In genomic region chr16:76725271-76725670, GRCm38 (mm10) we compare ENCODE assay signal across 26 mouse cellular contexts.
DNase-seq lines count a peak whose midpoint lies in the region; ATAC-seq and TF ChIP-seq lines count a peak whose summit lies in the region.
"Had no signal": no experiment of that assay in that cellular context is flagged by ENCODE, and none has a peak within 500 bp of the region (broad histone marks: within the 10 kb centered on the region; RNA-seq: fewer than 3 reads in every experiment).

No protein-coding gene starts in this region.

- 17% methylated on average over 8 of the region's 8 CpGs for WGBS in kidney, embryonic 14.5 days
- 30% methylated on average over 8 of the region's 8 CpGs for WGBS in stomach, embryonic 14.5 days
- WGBS in stomach, postnatal 0 days, result 33% methylated on average over 8 of the region's 8 CpGs
- 24% methylated on average over 8 of the region's 8 CpGs for WGBS in neural tube, embryonic 15.5 days

- no peak for DNase-seq in kidney, adult 18-20 months
- DNase-seq in stomach, postnatal 0 days (ENCODE audit: low spot score), result no peak
- peak; percentile 16 for DNase-seq in neural tube, embryonic 10.5 days (ENCODE audit: extremely low spot score, low spot score)
- DNase-seq in right cerebral cortex, postnatal 25 days, result no peak
- no peak for DNase-seq in heart, postnatal 36 days
- DNase-seq: adrenal gland, postnatal 25 days; B cell, adult 2 months; cerebellum, adult 18-20 months; gastrocnemius, postnatal 14 days; heart, postnatal 4 days had no signal

- no peak overlapping the region for H3K4me2 ChIP-seq in kidney, embryonic 14.5 days (replicated peaks; ENCODE audit: low read depth, low read length)
- no peak overlapping the region for H3K4me2 ChIP-seq in stomach, embryonic 14.5 days (replicated peaks; ENCODE audit: low read depth, low read length)
- H3K4me2 ChIP-seq in stomach, postnatal 0 days (replicated peaks; ENCODE audit: low read depth), result no peak overlapping the region
- H3K4me2 ChIP-seq in neural tube, embryonic 15.5 days, result no peak overlapping the region
- H3K4me2 ChIP-seq: embryonic facial prominence, embryonic 15.5 days; heart, embryonic 15.5 days; intestine, embryonic 15.5 days; limb, embryonic 13.5 days; liver, embryonic 11.5 days; lung, embryonic 15.5 days; midbrain, embryonic 11.5 days had no signal

- H3K27me3 ChIP-seq in kidney, embryonic 14.5 days (ENCODE audit: control insufficient read depth, insufficient read depth, low read length), result no peaks in the 10 kb centered on the region
- H3K27me3 ChIP-seq in stomach, embryonic 14.5 days (ENCODE audit: control insufficient read depth, insufficient read depth, low read length), result no peaks in the 10 kb centered on the region
- no peaks in the 10 kb centered on the region for H3K27me3 ChIP-seq in stomach, postnatal 0 days (ENCODE audit: control insufficient read depth, insufficient read depth, low read length)
- no peaks in the 10 kb centered on the region for H3K27me3 ChIP-seq in neural tube, embryonic 15.5 days (replicated peaks)
- H3K27me3 ChIP-seq: embryonic facial prominence, embryonic 15.5 days; heart, embryonic 15.5 days; intestine, embryonic 15.5 days; limb, embryonic 13.5 days; lung, embryonic 15.5 days had no signal

- TF ChIP-seq CTCF in stomach, postnatal 0 days (IDR thresholded peaks at IDR 0.05; ENCODE audit: low read depth), result no peak

- 0 out of 2 replicates have a peak, but pooled peaks cover 7% of the 10 kb centered on the region for H3K4me1 ChIP-seq in kidney, embryonic 14.5 days (ENCODE audit: control insufficient read depth, insufficient read depth, low read length)
- H3K4me1 ChIP-seq in stomach, embryonic 14.5 days (ENCODE audit: control insufficient read depth, insufficient read depth, low read length), result no peaks in the 10 kb centered on the region
- H3K4me1 ChIP-seq in stomach, postnatal 0 days (replicated peaks; ENCODE audit: control insufficient read depth, insufficient read depth), result no peaks in the 10 kb centered on the region
- H3K4me1 ChIP-seq in neural tube, embryonic 15.5 days, result 0 out of 2 replicates have a peak, but pooled peaks cover 5% of the 10 kb centered on the region
- H3K4me1 ChIP-seq: embryonic facial prominence, embryonic 15.5 days; heart, embryonic 10.5 days; heart, embryonic 15.5 days; intestine, embryonic 15.5 days; limb, embryonic 13.5 days; lung, embryonic 15.5 days had no signal

- H3K27ac ChIP-seq in kidney, embryonic 14.5 days (ENCODE audit: low read depth, low read length), result no peak overlapping the region
- H3K27ac ChIP-seq in stomach, embryonic 14.5 days (ENCODE audit: low read length), result no peak overlapping the region
- no peak overlapping the region for H3K27ac ChIP-seq in stomach, postnatal 0 days (replicated peaks)
- H3K27ac ChIP-seq in neural tube, embryonic 15.5 days (replicated peaks), result no peak overlapping the region
- H3K27ac ChIP-seq: embryonic facial prominence, embryonic 15.5 days; heart, embryonic 10.5 days; heart, embryonic 15.5 days; hindbrain, postnatal 0 days; intestine, embryonic 15.5 days; layer of hippocampus, adult 2 months; left cerebral cortex, adult 2 months; limb, embryonic 13.5 days; lung, embryonic 15.5 days had no signal

- no peak overlapping the region for H3K9ac ChIP-seq in kidney, embryonic 14.5 days (ENCODE audit: low read depth, low read length)
- no peak overlapping the region for H3K9ac ChIP-seq in stomach, embryonic 14.5 days (replicated peaks; ENCODE audit: low read depth, low read length)
- no peak overlapping the region for H3K9ac ChIP-seq in stomach, postnatal 0 days (ENCODE audit: low read length)
- H3K9ac ChIP-seq in neural tube, embryonic 15.5 days (replicated peaks), result no peak overlapping the region
- H3K9ac ChIP-seq: embryonic facial prominence, embryonic 15.5 days; heart, embryonic 15.5 days; intestine, embryonic 15.5 days; limb, embryonic 13.5 days; lung, embryonic 15.5 days had no signal

- no peaks in the 10 kb centered on the region for H3K9me3 ChIP-seq in kidney, embryonic 14.5 days (ENCODE audit: control insufficient read depth, low read length)
- no peaks in the 10 kb centered on the region for H3K9me3 ChIP-seq in stomach, embryonic 14.5 days (ENCODE audit: control insufficient read depth, low read depth, low read length)
- no peaks in the 10 kb centered on the region for H3K9me3 ChIP-seq in stomach, postnatal 0 days (ENCODE audit: control insufficient read depth, low read length)
- H3K9me3 ChIP-seq in neural tube, embryonic 15.5 days (replicated peaks), result no peaks in the 10 kb centered on the region
- H3K9me3 ChIP-seq: embryonic facial prominence, embryonic 15.5 days; heart, embryonic 10.5 days; heart, embryonic 15.5 days; intestine, embryonic 15.5 days; limb, embryonic 13.5 days; lung, embryonic 15.5 days had no signal

- intact Hi-C loops in heart, postnatal 36 days (cut with DNase I), result no loop called here

- H3K36me3 ChIP-seq in kidney, embryonic 14.5 days (ENCODE audit: control insufficient read depth, insufficient read depth, low read length), result no peaks in the 10 kb centered on the region
- H3K36me3 ChIP-seq in stomach, embryonic 14.5 days (ENCODE audit: control insufficient read depth, insufficient read depth, low read length), result no peaks in the 10 kb centered on the region
- H3K36me3 ChIP-seq in stomach, postnatal 0 days (ENCODE audit: control insufficient read depth, insufficient read depth, low read length), result no peaks in the 10 kb centered on the region
- H3K36me3 ChIP-seq in neural tube, embryonic 15.5 days, result no peaks in the 10 kb centered on the region
- H3K36me3 ChIP-seq: embryonic facial prominence, embryonic 15.5 days; heart, embryonic 10.5 days; heart, embryonic 15.5 days; intestine, embryonic 15.5 days; limb, embryonic 13.5 days; lung, embryonic 15.5 days had no signal

- no peak overlapping the region for H3K4me3 ChIP-seq in kidney, embryonic 14.5 days (ENCODE audit: low read length)
- H3K4me3 ChIP-seq in stomach, embryonic 14.5 days (ENCODE audit: low read depth, low read length), result no peak overlapping the region
- no peak overlapping the region for H3K4me3 ChIP-seq in stomach, postnatal 0 days (ENCODE audit: low read depth, low read length)
- no peak overlapping the region for H3K4me3 ChIP-seq in neural tube, embryonic 15.5 days (replicated peaks)
- H3K4me3 ChIP-seq: embryonic facial prominence, embryonic 15.5 days; heart, embryonic 10.5 days; heart, embryonic 15.5 days; intestine, embryonic 15.5 days; layer of hippocampus, adult 2 months; left cerebral cortex, adult 2 months; limb, embryonic 13.5 days; lung, embryonic 15.5 days had no signal

- TF ChIP-seq EP300 in stomach, postnatal 0 days (optimal IDR thresholded peaks at IDR 0.05), result no peak

- ATAC-seq in kidney, embryonic 14.5 days (ENCODE audit: low FRiP score, low TSS enrichment), result peak; percentile 94
- 0 out of 2 replicates have a peak, but pooled peaks have one; percentile 58 for ATAC-seq in stomach, embryonic 14.5 days (ENCODE audit: insufficient number of reproducible peaks, insufficient read depth, low FRiP score, low read depth)
- ATAC-seq in stomach, postnatal 0 days (ENCODE audit: low FRiP score, low TSS enrichment), result no peak
- ATAC-seq in neural tube, embryonic 15.5 days (ENCODE audit: low FRiP score), result peak; percentile 45; the same call in 1 of the 2 replicates
- ATAC-seq: forebrain, embryonic 14.5 days; hindbrain, postnatal 0 days; intestine, embryonic 15.5 days; midbrain, embryonic 16.5 days had no signal
